Mouse (Mus musculus): ENCODE results near the gene Nudt9. TPM values are rescaled to one million over a fixed set of nuclear protein-coding genes. Genes with fewer than 3 reads are reported as not detected.
A peak's percentile ranks its signal among the peaks of the same experiment; 100 is the strongest.

Gene Nudt9
- 68.9 and 75.8 TPM in 2 replicates for polyA plus RNA-seq (2016; fragmentation: Nextera tagmentation; extraction: Ambion mirVana)

DNA sequence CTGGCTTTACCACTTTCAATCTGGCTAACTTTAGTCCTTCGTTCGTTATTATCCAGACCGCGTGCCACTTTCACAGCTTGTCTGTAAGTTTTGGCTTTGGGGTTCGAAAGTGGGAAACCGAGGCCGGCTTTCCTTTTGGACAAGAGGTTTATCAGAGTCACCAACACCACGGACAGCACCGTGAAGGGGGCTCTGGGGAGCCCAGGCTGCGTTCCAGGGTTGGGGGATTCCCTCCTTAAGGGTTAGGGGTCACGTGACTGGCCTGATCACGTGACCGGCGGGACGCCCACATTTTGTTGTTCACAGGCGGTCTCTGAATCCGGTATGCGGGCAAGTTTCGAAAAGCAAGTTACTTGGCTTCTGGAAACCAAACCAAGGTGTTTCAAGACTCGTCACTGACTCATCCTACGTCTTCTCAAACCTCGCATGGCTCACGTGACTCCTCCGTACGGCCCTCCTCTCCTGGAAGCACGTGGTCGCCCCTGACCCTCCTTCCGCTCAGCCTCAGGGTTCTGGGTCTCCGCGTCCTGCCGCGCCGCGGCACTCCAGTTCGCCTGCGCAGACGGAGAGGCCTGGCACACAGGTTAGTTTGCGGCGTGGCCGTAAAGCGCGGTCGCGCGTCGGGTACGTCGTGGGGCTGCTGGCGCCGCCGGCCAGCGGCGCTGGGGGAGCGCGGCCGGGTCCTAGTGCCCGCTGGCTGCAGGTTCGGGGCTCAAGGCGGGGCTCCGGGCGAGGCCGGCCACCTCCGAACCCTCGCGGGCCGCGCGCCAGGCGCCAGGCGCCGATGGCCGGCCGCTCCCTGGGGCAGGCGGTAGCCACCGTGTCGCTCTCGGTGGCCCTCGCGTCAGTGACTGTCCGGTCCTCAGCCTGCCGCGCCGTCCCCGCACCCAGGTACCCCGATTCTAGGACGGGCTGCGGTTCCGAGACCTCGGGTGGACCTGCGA, at the start of gene Nudt9:
TSS of gene Nudt9 (plus strand) at position 51 of the 944 bp plus-strand sequence.
- DNase-seq (ENCODE audit: low spot score): peak; percentile 99
- Histone ChIP-seq H3K36me3 (peaks cover 15% of the 10 kb centered on the region), H3K9me3 (no peaks in the 10 kb centered on the region), H3K27me3 (ENCODE audit: insufficient read depth, poor library complexity, severe bottlenecking) (no peaks in the 10 kb centered on the region), H3K4me1 (replicated peaks) (peaks cover 20% of the 10 kb centered on the region), H3K27ac (peak within 1 kb of the TSS; percentile 94), H3K4me3 (peak within 1 kb of the TSS; percentile 86)
- 5% methylated on average over 90 of the region's 90 CpGs for WGBS

GRCm38 (mm10) chr5:103998739-103999138, 47.4 kb upstream of the Nudt9 start:
- H3K36me3 ChIP-seq: no peaks in the 10 kb centered on the region
- 79% methylated on average over 5 of the region's 5 CpGs for WGBS
- H3K27ac ChIP-seq: no peak overlapping the region
- no peaks in the 10 kb centered on the region for H3K9me3 ChIP-seq
- peaks cover 5% of the 10 kb centered on the region; the same call in 1 of the 2 replicates for H3K27me3 ChIP-seq (ENCODE audit: insufficient read depth, poor library complexity, severe bottlenecking)
- DNase-seq (ENCODE audit: low spot score): no peak
- H3K4me3 ChIP-seq: no peak overlapping the region
- peaks cover 11% of the 10 kb centered on the region for H3K4me1 ChIP-seq (replicated peaks)

DNA sequence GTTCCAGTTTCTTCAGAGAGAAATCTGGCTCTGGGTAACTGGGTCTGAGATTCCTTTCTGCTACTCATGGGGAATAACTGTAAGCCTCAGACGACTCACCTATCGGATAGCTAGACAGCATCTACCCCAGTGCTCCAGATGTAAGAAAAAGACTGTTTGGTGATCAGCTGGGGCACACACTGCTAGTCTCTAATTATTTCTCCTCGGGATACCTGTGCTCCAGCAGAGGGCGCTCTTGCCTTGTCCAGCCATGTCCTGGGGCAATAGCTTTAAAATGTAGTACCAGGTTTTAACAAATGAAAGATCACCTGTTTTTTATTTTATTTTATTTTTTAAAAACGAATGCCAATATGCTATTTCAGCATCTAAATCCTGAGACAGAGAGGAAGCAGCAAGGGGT, 46.4 kb upstream of the Nudt9 start:
- H3K4me3 ChIP-seq: no peak overlapping the region
- peaks cover 11% of the 10 kb centered on the region for H3K4me1 ChIP-seq (replicated peaks)

DNA sequence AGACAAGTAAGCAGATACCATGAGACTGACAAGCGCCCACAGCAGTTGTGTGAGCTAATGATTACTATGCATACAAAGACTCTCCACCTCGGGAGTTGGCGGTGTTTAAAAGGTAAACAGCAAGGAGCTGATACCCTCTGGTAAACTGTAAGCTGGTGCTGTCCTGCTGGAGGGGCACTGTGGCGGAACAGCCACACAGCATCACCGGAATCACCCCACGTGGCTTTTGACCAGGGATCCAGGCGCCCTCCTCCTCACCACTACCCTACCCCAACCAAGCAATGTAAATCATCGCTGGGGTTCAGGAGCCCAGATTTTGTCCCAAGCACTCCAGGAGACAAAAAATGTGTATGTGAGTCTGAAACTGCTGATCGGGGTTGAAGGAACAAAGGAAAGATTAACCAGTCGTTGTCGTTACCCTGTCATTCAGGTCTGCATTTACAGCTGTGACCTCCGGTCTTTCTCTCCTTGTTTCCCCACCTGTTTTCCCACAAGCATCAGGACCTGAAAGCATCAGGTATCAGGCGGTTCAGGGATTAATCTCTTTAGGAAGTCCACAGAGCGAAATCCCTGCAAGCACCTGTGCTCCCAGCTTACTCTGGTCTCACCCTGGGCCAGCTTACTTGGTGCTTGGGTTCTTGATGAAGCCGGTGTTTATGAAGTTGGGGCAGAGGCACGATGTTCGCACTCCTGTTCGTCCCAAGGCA, 43.4 kb upstream of the Nudt9 start:
- DNase-seq (ENCODE audit: low spot score): peak; percentile 25
- Histone ChIP-seq H3K9me3 (no peaks in the 10 kb centered on the region), H3K27me3 (ENCODE audit: insufficient read depth, poor library complexity, severe bottlenecking) (peaks cover 5% of the 10 kb centered on the region; the same call in 1 of the 2 replicates), H3K4me3 (peak overlapping the region; percentile 32), H3K4me1 (replicated peaks) (peaks cover 11% of the 10 kb centered on the region), H3K27ac (peak overlapping the region; percentile 50), H3K36me3 (no peaks in the 10 kb centered on the region)
- WGBS: 18% methylated on average over 18 of the region's 18 CpGs

More for the DNA sequence above, 46.4 kb upstream of the Nudt9 start:
- Histone ChIP-seq H3K9me3 (no peaks in the 10 kb centered on the region), H3K36me3 (no peaks in the 10 kb centered on the region), H3K27ac (no peak overlapping the region), H3K27me3 (ENCODE audit: insufficient read depth, poor library complexity, severe bottlenecking) (peaks cover 5% of the 10 kb centered on the region; the same call in 1 of the 2 replicates)
- DNase-seq (ENCODE audit: low spot score): peak; percentile 74
- 8% methylated on average over 5 of the region's 5 CpGs for WGBS

DNA sequence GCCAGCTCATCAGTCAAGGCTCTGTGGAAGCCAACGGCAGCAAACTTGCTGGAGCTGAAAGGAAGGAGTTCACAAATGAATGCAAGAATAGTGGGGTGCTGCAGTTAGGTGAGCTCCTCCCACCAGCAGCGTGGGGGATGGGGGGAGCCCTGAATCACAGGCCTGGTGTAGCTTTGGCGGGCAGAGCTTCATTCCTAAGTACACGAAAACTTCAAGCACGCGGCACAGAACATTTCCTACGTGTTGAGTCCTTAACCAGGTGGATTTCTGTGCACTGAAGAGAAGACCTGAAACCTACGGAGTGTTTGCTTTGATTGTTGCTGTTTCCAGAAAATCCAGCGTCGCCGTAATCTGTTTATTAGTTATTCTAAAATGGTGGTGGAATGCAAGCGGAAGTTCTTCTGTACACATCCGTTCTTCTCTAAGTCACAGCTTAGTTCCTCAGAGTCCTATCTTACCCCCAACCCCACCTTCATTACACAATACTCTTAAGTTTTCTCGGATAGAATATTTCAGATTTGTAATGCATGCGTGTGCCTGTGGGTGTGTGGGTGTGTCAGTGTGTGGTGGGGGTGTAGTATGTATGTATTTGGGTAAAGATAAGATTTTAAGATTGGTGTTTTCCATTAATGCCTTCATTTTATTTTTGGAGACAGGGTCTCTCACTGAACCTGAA, 42.7 kb upstream of the Nudt9 start:
- H3K9me3 ChIP-seq: no peaks in the 10 kb centered on the region
- WGBS: 51% methylated on average over 15 of the region's 15 CpGs
- no peak for DNase-seq (ENCODE audit: low spot score)
- H3K27me3 ChIP-seq (ENCODE audit: insufficient read depth, poor library complexity, severe bottlenecking): peaks cover 5% of the 10 kb centered on the region; the same call in 1 of the 2 replicates
- H3K4me3 ChIP-seq: peak overlapping the region; percentile 32
- no peaks in the 10 kb centered on the region for H3K36me3 ChIP-seq
- H3K27ac ChIP-seq: peak overlapping the region; percentile 50; the same call in 1 of the 2 replicates
- H3K4me1 ChIP-seq (replicated peaks): peaks cover 11% of the 10 kb centered on the region

DNA sequence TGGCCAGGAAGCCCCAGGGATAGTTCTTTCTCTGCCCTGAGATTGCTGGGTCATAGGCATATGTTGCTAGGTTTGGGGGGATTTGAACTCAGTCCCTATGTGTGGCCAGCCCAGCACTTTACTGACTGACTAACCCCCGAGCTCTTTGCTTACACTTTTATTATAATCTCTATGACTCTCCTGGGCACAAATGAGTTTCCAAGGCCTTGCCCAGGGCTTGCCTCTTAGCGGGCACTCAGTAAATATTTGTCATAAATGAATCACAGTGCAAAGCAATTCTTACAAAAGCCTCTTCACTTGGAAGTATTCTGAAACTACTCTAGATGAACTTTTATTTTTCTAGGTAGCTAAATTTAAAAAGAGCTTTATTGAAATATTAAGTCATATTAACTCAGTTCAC, 42.2 kb upstream of the Nudt9 start:
- Histone ChIP-seq H3K27ac (no peak overlapping the region), H3K4me1 (replicated peaks) (peaks cover 11% of the 10 kb centered on the region), H3K36me3 (no peaks in the 10 kb centered on the region), H3K4me3 (no peak overlapping the region), H3K27me3 (ENCODE audit: insufficient read depth, poor library complexity, severe bottlenecking) (peaks cover 5% of the 10 kb centered on the region; the same call in 1 of the 2 replicates), H3K9me3 (no peaks in the 10 kb centered on the region)
- WGBS: 87% methylated on average over 2 of the region's 2 CpGs
- no peak for DNase-seq (ENCODE audit: low spot score)

DNA sequence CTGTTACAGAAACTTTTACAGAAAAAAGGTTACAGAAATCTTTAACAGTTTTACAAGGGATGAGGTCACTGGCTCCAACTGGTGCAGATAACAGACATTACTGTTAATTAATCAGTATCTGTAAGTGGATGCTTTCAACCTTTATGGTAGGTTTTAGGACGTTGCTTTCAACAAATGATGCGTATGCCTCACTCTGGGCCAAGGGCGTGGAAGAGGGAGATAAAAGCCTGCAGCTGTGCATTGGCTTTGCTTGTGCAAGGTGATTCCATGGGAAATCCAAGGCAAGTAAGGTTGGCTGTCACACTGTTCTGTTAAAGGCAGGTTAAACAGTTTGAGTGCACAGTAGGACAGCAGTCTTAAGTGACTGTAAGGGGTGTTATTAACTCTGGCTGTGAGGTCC, 39.3 kb upstream of the Nudt9 start:
- Histone ChIP-seq H3K4me1 (replicated peaks) (peaks cover 11% of the 10 kb centered on the region), H3K36me3 (no peaks in the 10 kb centered on the region), H3K27me3 (ENCODE audit: insufficient read depth, poor library complexity, severe bottlenecking) (peaks cover 5% of the 10 kb centered on the region; the same call in 1 of the 2 replicates), H3K4me3 (no peak overlapping the region), H3K9me3 (no peaks in the 10 kb centered on the region), H3K27ac (no peak overlapping the region)
- no peak for DNase-seq (ENCODE audit: low spot score)
- WGBS: 83% methylated on average over 3 of the region's 3 CpGs

GRCm38 (mm10) chr5:104007801-104008200, 38.3 kb upstream of the Nudt9 start:
- Histone ChIP-seq H3K4me1 (replicated peaks) (peaks cover 5% of the 10 kb centered on the region), H3K27me3 (ENCODE audit: insufficient read depth, poor library complexity, severe bottlenecking) (peaks cover 5% of the 10 kb centered on the region; the same call in 1 of the 2 replicates), H3K9me3 (no peaks in the 10 kb centered on the region), H3K4me3 (no peak overlapping the region), H3K36me3 (no peaks in the 10 kb centered on the region), H3K27ac (no peak overlapping the region)
- DNase-seq (ENCODE audit: low spot score): no peak
- 73% methylated on average over 5 of the region's 5 CpGs for WGBS

GRCm38 (mm10) chr5:104009421-104009820, 36.7 kb upstream of the Nudt9 start:
- Histone ChIP-seq H3K9me3 (no peaks in the 10 kb centered on the region), H3K27ac (no peak overlapping the region), H3K4me1 (replicated peaks) (no peaks in the 10 kb centered on the region), H3K36me3 (no peaks in the 10 kb centered on the region), H3K27me3 (ENCODE audit: insufficient read depth, poor library complexity, severe bottlenecking) (no peaks in the 10 kb centered on the region), H3K4me3 (no peak overlapping the region)
- 89% methylated on average over 3 of the region's 3 CpGs for WGBS
- no peak for DNase-seq (ENCODE audit: low spot score)

DNA sequence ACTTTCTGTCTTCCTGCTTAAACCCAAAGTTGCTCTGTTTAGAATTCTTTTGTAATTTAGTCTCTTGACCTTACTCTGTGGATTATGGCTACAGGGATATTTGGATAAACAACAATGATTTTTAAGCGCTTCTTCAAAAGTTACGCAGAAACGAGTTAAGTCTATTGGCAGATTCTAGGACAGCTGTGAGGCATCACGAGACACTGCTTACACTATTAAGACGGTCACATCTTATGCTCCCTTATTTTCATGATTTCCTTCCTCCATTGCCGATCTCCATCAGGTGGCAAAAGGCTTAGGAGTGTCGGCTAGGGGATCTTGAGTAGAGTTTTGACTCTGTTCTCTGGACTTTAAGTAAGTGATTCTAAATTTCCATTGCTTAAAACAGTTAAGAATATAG, 35.8 kb upstream of the Nudt9 start:
- Histone ChIP-seq H3K4me3 (no peak overlapping the region), H3K27me3 (ENCODE audit: insufficient read depth, poor library complexity, severe bottlenecking) (no peaks in the 10 kb centered on the region), H3K36me3 (no peaks in the 10 kb centered on the region), H3K4me1 (replicated peaks) (no peaks in the 10 kb centered on the region), H3K27ac (no peak overlapping the region), H3K9me3 (no peaks in the 10 kb centered on the region)
- no peak for DNase-seq (ENCODE audit: low spot score)
- WGBS: 93% methylated on average over 7 of the region's 7 CpGs

DNA sequence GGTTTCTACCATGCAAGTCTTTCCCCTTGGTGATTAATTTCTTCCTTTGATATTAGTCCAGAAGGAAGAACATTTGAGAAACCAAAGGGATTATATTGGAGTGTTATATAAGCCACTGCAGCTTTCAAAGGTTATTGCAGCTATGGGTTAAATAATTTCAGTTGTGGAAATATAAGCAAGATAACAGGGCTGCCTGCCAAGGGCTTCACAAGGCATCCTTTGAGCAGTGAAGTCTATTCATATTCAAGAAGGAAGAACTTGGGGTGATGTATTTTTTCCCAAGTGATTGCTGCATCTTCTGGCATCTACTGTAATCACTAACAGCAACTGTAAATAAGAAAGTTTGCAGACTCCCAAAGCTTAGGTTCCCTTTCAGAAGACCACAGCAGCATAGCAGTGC, 34.7 kb upstream of the Nudt9 start:
- Histone ChIP-seq H3K27ac (no peak overlapping the region), H3K9me3 (no peaks in the 10 kb centered on the region), H3K4me3 (no peak overlapping the region), H3K27me3 (ENCODE audit: insufficient read depth, poor library complexity, severe bottlenecking) (no peaks in the 10 kb centered on the region), H3K36me3 (no peaks in the 10 kb centered on the region), H3K4me1 (replicated peaks) (no peaks in the 10 kb centered on the region)
- DNase-seq (ENCODE audit: low spot score): no peak

- Histone ChIP-seq H3K36me3 (no peaks in the 10 kb centered on the region), H3K4me3 (peak within 1 kb of the TSS; percentile 58), H3K9me3 (no peaks in the 10 kb centered on the region), H3K4me1 (replicated peaks) (peaks cover 25% of the 10 kb centered on the region), H3K27ac (peak within 1 kb of the TSS; percentile 85), H3K27me3 (ENCODE audit: insufficient read depth, poor library complexity, severe bottlenecking) (peaks cover 36% of the 10 kb centered on the region)
- DNase-seq (ENCODE audit: low spot score): peak; percentile 79
- WGBS: 1% methylated on average over 31 of the region's 31 CpGs
Measured at GRCm38 (mm10) chr5:104021597-104022378, 24.3 kb upstream of the Nudt9 start, which contains the start of gene Hsd17b11. TSS of gene Hsd17b11 (minus strand) at chr5:104021919.

All from hindbrain, embryonic 10.5 days (tissue).